Mouse (Mus musculus) lung, adult 2 months (tissue): Measurements from ENCODE around the gene Phactr1.

ENCODE experiments used
- CTCF ChIP-seq: fragments of 200-500 bp; IDR thresholded peaks from 2 replicates; pipeline ENCODE4 v1.5.1; 2011; ENCODE audit warnings: mild to moderate bottlenecking, low read length, control low read depth; ENCODE audit not compliant: insufficient read depth
- POLR2A ChIP-seq: fragments of 200-500 bp; IDR thresholded peaks from 2 replicates; pipeline ENCODE4 v1.6.1; 2011; ENCODE audit warnings: low read depth, mild to moderate bottlenecking, control low read depth, low read length, borderline replicate concordance; ENCODE audit errors: extremely low read depth

DNA sequence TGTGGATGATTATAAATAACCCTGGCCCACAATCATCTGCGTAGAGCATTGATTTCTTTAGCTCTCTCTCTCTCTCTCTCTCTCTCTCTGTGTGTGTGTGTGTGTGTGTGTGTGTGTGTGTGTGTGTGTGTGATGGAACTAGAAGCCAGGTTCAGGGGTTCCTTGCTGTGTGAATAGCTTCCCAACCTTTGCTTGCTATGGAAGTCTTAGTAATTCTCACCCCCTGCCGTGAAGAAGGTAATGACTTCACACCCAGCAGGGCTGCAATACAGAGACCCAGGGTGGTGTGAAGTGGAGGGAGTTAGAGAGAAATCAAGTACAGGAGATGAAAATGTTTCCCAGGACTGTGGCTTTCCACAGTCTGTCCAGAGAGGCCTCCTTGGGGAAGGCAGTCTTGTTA lies 293.5 kb downstream of the Phactr1 start:
- TF ChIP-seq CTCF: no peak
- TF ChIP-seq POLR2A: no peak
